Mouse (Mus musculus) CH12.LX (cell line): Measurements from ENCODE around the gene Rec114. TPM values are rescaled to one million over a fixed set of nuclear protein-coding genes. Genes with fewer than 3 reads are reported as not detected.

Experiments used
- DNase-seq: peaks from one replicate; pipeline ENCODE4 v3.0.0-alpha.2; 2013; ENCODE audit errors: extremely low read depth
- H3K27ac ChIP-seq: 2 replicates; pipeline ENCODE4 v1.5.1; 2012; ENCODE audit warnings: low read depth, mild to moderate bottlenecking, control low read depth, moderate library complexity; ENCODE audit not compliant: insufficient read depth
- H3K27me3 ChIP-seq: replicated peaks from 2 replicates; pipeline ENCODE3; 2012; ENCODE audit warnings: inconsistent platforms
- H3K36me3 ChIP-seq, 2 experiments: replicated peaks in 1 of 2; 2 replicates each; pipeline versions ENCODE3 to v1.6.1; 2012; ENCODE audit warnings: inconsistent platforms in 1 of 2, low read length in 1 of 2, mild to moderate bottlenecking in 1 of 2, mixed read lengths in 1 of 2, moderate library complexity in 1 of 2; ENCODE audit not compliant: control insufficient read depth in 1 of 2, insufficient read depth in 1 of 2
- H3K4me1 ChIP-seq, 2 experiments: 2 replicates each; pipeline ENCODE4 v1.6.1; 2012; ENCODE audit warnings: inconsistent platforms in 1 of 2, moderate library complexity in 1 of 2; ENCODE audit not compliant: insufficient read depth in 2 of 2, control insufficient read depth in 1 of 2
- H3K4me2 ChIP-seq: 2 replicates; pipeline ENCODE4 v1.6.1; 2012; ENCODE audit warnings: low read depth, mild to moderate bottlenecking, control low read depth; ENCODE audit not compliant: poor library complexity, insufficient read depth, severe bottlenecking
- H3K4me3 ChIP-seq, 3 experiments: fragments of 150-350 bp in 1 of 3; sonication (generic) in 1 of 3; replicated peaks in 1 of 3; 2 replicates each; pipeline versions ENCODE3 to v1.5.1; 2011 to 2012; ENCODE audit warnings: low read depth in 2 of 3, low read length in 2 of 3, mild to moderate bottlenecking in 2 of 3, moderate library complexity in 2 of 3, control low read depth in 1 of 3, improper control_type of control experiment in 1 of 3, inconsistent platforms in 1 of 3, mixed read lengths in 1 of 3; ENCODE audit not compliant: poor library complexity in 1 of 3
- H3K79me2 ChIP-seq: replicated peaks from 2 replicates; pipeline ENCODE4 v1.6.1; 2012; ENCODE audit warnings: mild to moderate bottlenecking, moderate library complexity; ENCODE audit not compliant: control insufficient read depth, poor library complexity, insufficient read depth, severe bottlenecking; ENCODE audit errors: extremely low read depth
- H3K9ac ChIP-seq: 2 replicates; pipeline ENCODE4 v1.6.1; 2012; ENCODE audit warnings: low read depth, mild to moderate bottlenecking, control low read depth, moderate library complexity; ENCODE audit not compliant: insufficient read depth
- H3K9me3 ChIP-seq: replicated peaks from 2 replicates; pipeline ENCODE3; 2012; ENCODE audit warnings: low read length, inconsistent platforms, mixed read lengths
- CTCF ChIP-seq, 2 experiments: IDR thresholded peaks in 1 of 2; conservative IDR thresholded peaks in 1 of 2; 2 replicates each; pipeline ENCODE4 v1.5.1; 2011 to 2012; ENCODE audit warnings: low read depth in 2 of 2, low read length in 2 of 2, improper control_type of control experiment in 1 of 2, inconsistent platforms in 1 of 2, mild to moderate bottlenecking in 1 of 2, moderate library complexity in 1 of 2
- GABPA ChIP-seq: IDR thresholded peaks from 2 replicates; pipeline ENCODE4 v1.6.1; 2012; ENCODE audit warnings: low read depth, low read length, improper control_type of control experiment, inconsistent platforms; ENCODE audit not compliant: insufficient replicate concordance
- HCFC1 ChIP-seq: IDR thresholded peaks from 2 replicates; pipeline ENCODE4 v1.6.1; 2012; ENCODE audit warnings: low read depth, mild to moderate bottlenecking, inconsistent platforms, low read length, improper control_type of control experiment
- JUND ChIP-seq: conservative IDR thresholded peaks from 2 replicates; pipeline ENCODE4 v1.6.1; 2011; ENCODE audit warnings: low read depth, low read length, improper control_type of control experiment
- KAT2A ChIP-seq: IDR thresholded peaks from 2 replicates; pipeline ENCODE4 v1.6.1; 2012; ENCODE audit warnings: low read length, improper control_type of control experiment, inconsistent platforms; ENCODE audit not compliant: insufficient replicate concordance
- MAX ChIP-seq: IDR thresholded peaks from 2 replicates; pipeline ENCODE4 v1.6.1; 2011; ENCODE audit warnings: low read length, improper control_type of control experiment
- MAZ ChIP-seq: IDR thresholded peaks from 2 replicates; pipeline ENCODE4 v1.6.1; 2012; ENCODE audit warnings: low read depth, mild to moderate bottlenecking, inconsistent platforms, low read length, improper control_type of control experiment, moderate library complexity
- MXI1 ChIP-seq: IDR thresholded peaks from 2 replicates; pipeline ENCODE4 v1.6.1; 2011; ENCODE audit warnings: mild to moderate bottlenecking, low read depth, low read length, improper control_type of control experiment
- POLR2A ChIP-seq: IDR thresholded peaks from 2 replicates; pipeline ENCODE4 v1.6.1; 2011; ENCODE audit warnings: low read depth, mild to moderate bottlenecking, improper control_type of control experiment, low read length
- POLR2AphosphoS2 ChIP-seq: IDR thresholded peaks from 2 replicates; pipeline ENCODE4 v1.6.1; 2011; ENCODE audit warnings: low read depth, low read length, improper control_type of control experiment
- RAD21 ChIP-seq: IDR thresholded peaks from 2 replicates; pipeline ENCODE4 v1.6.1; 2011; ENCODE audit warnings: low read depth, mild to moderate bottlenecking, low read length, improper control_type of control experiment, moderate library complexity
- RCOR1 ChIP-seq: conservative IDR thresholded peaks from 2 replicates; pipeline ENCODE4 v1.6.1; 2012; ENCODE audit warnings: low read depth, mild to moderate bottlenecking, inconsistent platforms, low read length, improper control_type of control experiment
- USF1 ChIP-seq: IDR thresholded peaks from 2 replicates; pipeline ENCODE4 v1.6.1; 2014; ENCODE audit warnings: low read depth, mild to moderate bottlenecking, inconsistent platforms, low read length, improper control_type of control experiment
- USF2 ChIP-seq: conservative IDR thresholded peaks from 2 replicates; pipeline ENCODE4 v1.6.1; 2011; ENCODE audit warnings: low read depth, low read length, improper control_type of control experiment
- ZKSCAN1 ChIP-seq: IDR thresholded peaks from 2 replicates; pipeline ENCODE4 v1.6.1; 2012; ENCODE audit warnings: low read depth, inconsistent platforms, low read length, improper control_type of control experiment, borderline replicate concordance
- ZMIZ1 ChIP-seq: IDR thresholded peaks from 2 replicates; pipeline ENCODE4 v1.6.1; 2012; ENCODE audit warnings: low read depth, mild to moderate bottlenecking, inconsistent platforms, low read length, improper control_type of control experiment
- ZNF384 ChIP-seq: IDR thresholded peaks from 2 replicates; pipeline ENCODE4 v1.6.1; 2012; ENCODE audit warnings: low read depth, low read length, improper control_type of control experiment, inconsistent platforms
- dilution Hi-C: fragments of 300-500 bp; cut with MboI; formaldehyde crosslinking; loops from 2 replicates; pipeline ENCODE4 v1.14.3; 2020; ENCODE audit warnings: low sequenced_read_pairs; ENCODE audit not compliant: extremely low pct_unique_long_range_greater_than_20kb, extremely low pct_ligation_motif_present
- in situ Hi-C: fragments of 300-500 bp; cut with MboI; formaldehyde crosslinking; loops from 3 replicates; pipeline ENCODE4 v1.14.3; 2019; ENCODE audit warnings: low sequenced_read_pairs, low pct_ligation_motif_present, low pct_unique_long_range_greater_than_20kb, mixed read lengths
- polyA plus RNA-seq: library from polyadenylated mRNA; unstranded; fragments of >175 nt; gene quantifications from 2 replicates; pipeline ENCODE4 v1.2.1, GENCODE M21; 2012; ENCODE audit warnings: low read depth; ENCODE audit not compliant: insufficient read length
- total RNA-seq, 2 experiments: library from RNA; depleted of rRNA; stranded (reverse); fragments of 300-350 nt in 1 of 2; fragments of >200 nt in 1 of 2; gene quantifications; 2 replicates each; pipeline ENCODE4 v1.2.3; 2012 to 2014

Gene Rec114
- total and polyA plus RNA-seq, 3 experiments: 0.69 TPM; not detected in 2

DNA sequence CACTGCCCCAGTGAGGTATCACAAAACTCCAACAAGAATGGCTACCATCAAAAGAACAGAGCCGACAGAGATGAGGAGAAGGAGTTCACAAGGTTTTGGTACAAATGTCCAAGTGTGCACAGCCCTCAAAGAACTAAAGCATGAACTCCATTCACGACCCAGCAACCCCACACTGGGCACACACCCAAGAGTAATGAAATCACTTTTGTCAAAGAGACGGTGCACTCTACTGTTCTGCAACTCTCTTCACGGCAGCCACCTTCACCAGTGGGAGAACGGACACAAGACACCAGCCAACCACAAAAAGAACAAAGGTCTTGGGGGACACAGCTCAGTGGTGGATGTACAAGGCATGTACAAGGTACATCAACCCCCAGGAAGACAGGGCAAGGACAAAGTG, 24.3 kb downstream of the Rec114 start:
- no peak for DNase-seq
- Histone ChIP-seq H3K36me3 (no peaks in the 10 kb centered on the region), H3K79me2 (no peaks in the 10 kb centered on the region), H3K27me3 (no peaks in the 10 kb centered on the region), H3K27ac (no peak overlapping the region), H3K4me1 (peaks cover 9 to 41% of the 10 kb centered on the region in 2 experiments), H3K4me3 (no peak overlapping the region), H3K4me2 (no peak overlapping the region), H3K9me3 (no peaks in the 10 kb centered on the region), H3K9ac (no peak overlapping the region)
- dilution Hi-C loops: no loop called here
- in situ Hi-C loops: no loop called here
- TF ChIP-seq HCFC1: no peak
- TF ChIP-seq MAZ: no peak
- no peak for TF ChIP-seq ZMIZ1
- TF ChIP-seq POLR2A: no peak
- TF ChIP-seq MAX: no peak
- no peak for TF ChIP-seq CTCF (conservative IDR thresholded peaks at IDR 0.05 in 1 of 2, IDR thresholded peaks at IDR 0.05 in 1 of 2; ENCODE audit: low read depth in 2 of 2, low read length in 2 of 2)
- no peak for TF ChIP-seq ZNF384

DNA sequence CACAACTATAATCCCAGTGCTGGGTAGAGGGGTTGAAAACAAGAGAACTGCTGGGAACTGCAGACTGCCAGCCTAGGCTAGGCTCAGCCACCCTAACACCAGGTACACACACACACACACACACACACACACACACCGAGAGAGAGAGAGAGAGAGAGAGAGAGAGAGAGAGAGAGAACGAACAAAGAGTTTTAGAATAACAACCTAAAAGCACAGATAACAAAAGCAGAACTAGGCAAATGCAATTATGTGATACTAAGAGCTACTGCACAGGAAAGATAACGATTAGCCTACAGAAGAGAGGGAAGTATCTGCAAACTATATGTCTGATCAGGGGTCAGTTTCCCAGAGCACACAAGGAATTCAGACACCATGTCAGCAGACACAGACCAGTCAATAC, 24.8 kb downstream of the Rec114 start:
- no peak overlapping the region for H3K27ac ChIP-seq
- TF ChIP-seq ZKSCAN1 (no peak), USF1 (no peak), MAZ (no peak), ZNF384 (no peak), JUND (no peak), RCOR1 (no peak), RAD21 (no peak), MXI1 (no peak), POLR2AphosphoS2 (no peak), KAT2A (no peak), GABPA (no peak), USF2 (no peak), HCFC1 (no peak)
- in situ Hi-C loops: no loop called here
- no peak overlapping the region for H3K4me3 ChIP-seq
- peaks cover 9 to 41% of the 10 kb centered on the region in 2 experiments for H3K4me1 ChIP-seq
- H3K9ac ChIP-seq: no peak overlapping the region
- no peaks in the 10 kb centered on the region for H3K36me3 ChIP-seq
- H3K79me2 ChIP-seq: no peaks in the 10 kb centered on the region
- no peaks in the 10 kb centered on the region for H3K9me3 ChIP-seq
- no peak for DNase-seq
- no peaks in the 10 kb centered on the region for H3K27me3 ChIP-seq
- dilution Hi-C loops: no loop called here
- no peak overlapping the region for H3K4me2 ChIP-seq
